Mouse (Mus musculus) left cerebral cortex, postnatal 36 days (tissue): Measurements from ENCODE around the gene Pthlh. TPM values are rescaled to one million over a fixed set of nuclear protein-coding genes. Genes with fewer than 3 reads are reported as not detected.

Experiments
- DNase-seq, 2 experiments: peaks; one replicate each; pipeline ENCODE4 v3.0.0; 2021 to 2022; ENCODE audit warnings: low spot score in 2 of 2, mixed read lengths in 1 of 2
- intact Hi-C: fragments of 180-260 bp; cut with DNase I; formaldehyde crosslinking; loops from one replicate; pipeline ENCODE4 v1.15.1; 2025
- total RNA-seq, 2 experiments: library from RNA; stranded (reverse); gene quantifications; 2 replicates each; pipeline ENCODE4 v1.2.3; 2021

Pthlh gene
- total RNA-seq, 2 experiments from 2014 or later: 4.9 TPM

DNA sequence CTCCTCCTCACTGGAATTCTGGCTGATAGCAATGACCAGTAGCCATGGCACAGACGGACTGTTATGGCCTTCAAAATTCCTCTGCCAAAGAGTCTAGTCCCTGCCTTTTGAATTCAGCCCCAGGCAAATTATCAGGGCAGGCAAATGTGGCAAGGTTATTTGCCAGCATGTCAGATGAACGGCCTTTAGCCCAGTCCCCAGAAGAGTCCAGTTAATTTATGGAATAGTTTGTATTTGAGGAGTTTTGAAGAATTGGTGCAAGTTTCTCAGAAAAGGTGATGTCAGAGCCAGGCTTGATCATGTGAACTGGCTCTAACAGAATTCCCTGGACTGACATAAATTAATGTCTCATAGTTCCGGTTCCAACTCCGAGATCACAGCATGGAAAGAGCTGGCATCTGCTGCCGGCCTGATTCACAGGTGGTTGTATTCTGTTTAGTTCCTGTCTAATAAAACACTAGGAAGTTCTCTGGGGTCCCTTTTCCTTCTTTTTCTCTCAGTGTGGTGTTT, 56.1 kb downstream of the Pthlh start:
- intact Hi-C loops: no loop called here
- no peak for DNase-seq

Other genes with a start within 250 kb of the Pthlh start
- 1 to 10 TPM; 1.1 to 2.7 TPM for gene Rep15, start 231.6 kb downstream of the Pthlh start, total RNA-seq
- gene Mrps35, start 221.4 kb downstream of the Pthlh start, total RNA-seq: 10 to 100 TPM; 45.2 to 52.9 TPM
- under 1 TPM in 1 of 2 experiments, not detected in 1; 0.30 TPM for gene Mansc4, start 177.2 kb downstream of the Pthlh start, total RNA-seq
- 10 to 100 TPM; 20.1 to 22.4 TPM for gene Klhl42, start 172.8 kb downstream of the Pthlh start, total RNA-seq
- 10 to 100 TPM; 32.8 to 36.2 TPM for gene Ccdc91, start 211.6 kb upstream of the Pthlh start, total RNA-seq